Mouse (Mus musculus): ENCODE results near the gene Pld1. TPM values are rescaled to one million over a fixed set of nuclear protein-coding genes. Genes with fewer than 3 reads are reported as not detected.

The Pld1 gene
- polyA plus RNA-seq, 1 experiment from 2014 or later = 3.1 TPM

DNA sequence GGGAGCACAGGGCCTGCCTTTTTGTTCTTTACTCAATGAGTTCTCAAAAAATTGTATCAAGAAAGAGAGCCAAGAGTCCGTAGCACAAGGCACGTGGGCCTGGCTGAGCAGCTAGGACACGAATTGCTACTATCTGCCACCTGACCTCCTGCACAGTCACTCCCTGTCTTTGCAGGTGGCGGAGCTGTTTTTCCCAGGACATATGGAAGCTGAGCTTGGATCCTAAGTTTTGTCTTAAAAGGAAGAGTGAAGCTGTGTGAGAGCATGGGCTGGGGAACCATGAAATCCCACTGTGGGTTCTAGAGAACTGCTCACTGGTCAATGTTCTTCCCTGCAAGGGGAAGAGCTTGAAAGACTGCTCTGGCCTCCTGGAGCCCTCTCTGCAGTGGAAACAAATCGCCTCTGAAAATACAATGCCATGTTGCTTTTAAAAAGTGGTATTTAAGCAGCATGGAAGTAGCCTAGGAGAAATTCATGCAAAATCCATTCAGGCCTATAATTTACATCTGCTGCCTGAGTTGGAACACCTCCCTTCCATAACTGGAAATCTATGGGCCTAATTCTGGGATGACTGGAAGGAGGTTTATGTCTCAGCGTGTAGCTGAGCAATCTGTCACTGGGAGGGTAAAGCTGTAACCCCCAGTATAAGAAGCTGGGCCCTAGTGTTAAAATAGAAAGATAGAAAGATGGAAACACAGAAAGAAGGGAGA lies 229.5 kb downstream of the Pld1 start:
- no peaks in the 10 kb centered on the region for H3K9me3 ChIP-seq
- H3K4me2 ChIP-seq (replicated peaks) = no peak overlapping the region
- ATAC-seq (ENCODE audit: insufficient number of reproducible peaks, insufficient read depth, low FRiP score, low TSS enrichment) = no peak
- no peaks in the 10 kb centered on the region for H3K27me3 ChIP-seq
- H3K4me1 ChIP-seq = peaks cover 6% of the 10 kb centered on the region; the same call in 1 of the 2 replicates
- H3K9ac ChIP-seq = no peak overlapping the region
- H3K27ac ChIP-seq = no peak overlapping the region
- WGBS = 86% methylated on average over 6 of the region's 6 CpGs
- no peak overlapping the region for H3K4me3 ChIP-seq
- no peaks in the 10 kb centered on the region for H3K36me3 ChIP-seq

- Histone ChIP-seq H3K4me1 (peaks cover 13% of the 10 kb centered on the region; the same call in 1 of the 2 replicates), H3K4me3 (no peak overlapping the region), H3K36me3 (no peaks in the 10 kb centered on the region), H3K9ac (no peak overlapping the region), H3K4me2 (replicated peaks) (no peak overlapping the region), H3K27ac (no peak overlapping the region), H3K27me3 (no peaks in the 10 kb centered on the region), H3K9me3 (no peaks in the 10 kb centered on the region)
- WGBS = 29% methylated on average over 17 of the region's 17 CpGs
- ATAC-seq (ENCODE audit: insufficient number of reproducible peaks, insufficient read depth, low FRiP score, low TSS enrichment) = no peak
These were observed 232.6 kb downstream of the Pld1 start for GRCm38 (mm10) chr3:28170911-28171618.

- Histone ChIP-seq H3K27ac (no peak overlapping the region), H3K4me1 (peaks cover 10% of the 10 kb centered on the region; the same call in 1 of the 2 replicates), H3K9ac (no peak overlapping the region), H3K9me3 (no peaks in the 10 kb centered on the region), H3K36me3 (no peaks in the 10 kb centered on the region), H3K27me3 (no peaks in the 10 kb centered on the region), H3K4me2 (replicated peaks) (peak overlapping the region; percentile 42), H3K4me3 (no peak overlapping the region)
- ATAC-seq (ENCODE audit: insufficient number of reproducible peaks, insufficient read depth, low FRiP score, low TSS enrichment) = peak; percentile 95
- WGBS = 10% methylated on average over 21 of the region's 21 CpGs
These were observed 237.8 kb downstream of the Pld1 start for GRCm38 (mm10) chr3:28175997-28176967.

GRCm38 (mm10) chr3:28178333-28178732 lies 239.8 kb downstream of the Pld1 start:
- no peak overlapping the region for H3K27ac ChIP-seq
- H3K4me3 ChIP-seq = no peak overlapping the region
- ATAC-seq (ENCODE audit: insufficient number of reproducible peaks, insufficient read depth, low FRiP score, low TSS enrichment) = no peak
- H3K9me3 ChIP-seq = no peaks in the 10 kb centered on the region
- no peak overlapping the region for H3K4me2 ChIP-seq (replicated peaks)
- H3K27me3 ChIP-seq = no peaks in the 10 kb centered on the region
- H3K36me3 ChIP-seq = no peaks in the 10 kb centered on the region
- H3K9ac ChIP-seq = no peak overlapping the region
- peaks cover 9% of the 10 kb centered on the region; the same call in 1 of the 2 replicates for H3K4me1 ChIP-seq
- WGBS = 73% methylated on average over 6 of the region's 6 CpGs

Other genes with a start within 250 kb of the Pld1 start
- gene Fndc3b, start 227.4 kb upstream of the Pld1 start, polyA plus RNA-seq (2016; fragmentation: Nextera tagmentation; extraction: Ambion mirVana) = 26.1 and 28.0 TPM in 2 replicates
- gene Tmem212, start 42.3 kb upstream of the Pld1 start, polyA plus RNA-seq (2016; fragmentation: Nextera tagmentation; extraction: Ambion mirVana) = not detected in 2 replicates